Mouse (Mus musculus) hindbrain, postnatal 0 days (tissue): Measurements from ENCODE around the gene Thoc6. TPM values are rescaled to one million over a fixed set of nuclear protein-coding genes. Genes with fewer than 3 reads are reported as not detected.

Experiments used
- ATAC-seq: fragments of 200-750 bp; cut with Nextera tagmentation; 2 replicates; pipeline ENCODE4 v1.8.0; 2017; ENCODE audit warnings: mild to moderate bottlenecking, moderate TSS enrichment, moderate library complexity
- DNase-seq: peaks from one replicate; pipeline ENCODE4 v3.0.0-alpha.2; 2015; ENCODE audit warnings: low spot score
- H3K27ac ChIP-seq: fragments of 300-500 bp; sonication (generic); 2 replicates; pipeline ENCODE4 v1.5.1; 2014; ENCODE audit warnings: mild to moderate bottlenecking
- H3K27me3 ChIP-seq: fragments of 300-500 bp; sonication (generic); 2 replicates; pipeline ENCODE4 v1.6.1; 2014; ENCODE audit warnings: low read length, mixed read lengths; ENCODE audit not compliant: insufficient read depth
- H3K36me3 ChIP-seq: fragments of 300-500 bp; sonication (generic); 2 replicates; pipeline ENCODE4 v1.6.1; 2014; ENCODE audit warnings: low read length, mixed read lengths; ENCODE audit not compliant: insufficient read depth
- H3K4me1 ChIP-seq: fragments of 300-500 bp; sonication (generic); 2 replicates; pipeline ENCODE4 v1.6.1; 2014; ENCODE audit warnings: antibody characterized with exemption, low read length, mixed read lengths; ENCODE audit not compliant: insufficient read depth
- H3K4me2 ChIP-seq: fragments of 300-500 bp; sonication (generic); 2 replicates; pipeline ENCODE4 v1.6.1; 2014; ENCODE audit warnings: low read depth, mild to moderate bottlenecking, low read length, moderate library complexity, mixed read lengths
- H3K4me3 ChIP-seq: fragments of 300-500 bp; sonication (generic); 2 replicates; pipeline ENCODE4 v1.5.1; 2014; ENCODE audit warnings: low read length
- H3K9ac ChIP-seq: fragments of 300-500 bp; sonication (generic); replicated peaks from 2 replicates; pipeline ENCODE4 v1.6.1; 2014; ENCODE audit warnings: mild to moderate bottlenecking, low read length, moderate library complexity, mixed read lengths
- H3K9me3 ChIP-seq: fragments of 300-500 bp; sonication (generic); 2 replicates; pipeline ENCODE4 v1.6.1; 2016; ENCODE audit warnings: low read length, mixed read lengths
- CTCF ChIP-seq: IDR thresholded peaks from 2 replicates; pipeline ENCODE4 v1.5.1; 2016; ENCODE audit warnings: antibody characterized with exemption, control low read depth, low read depth
- WGBS: fragments of 180-500 bp; shearing (Covaris S2); extraction: QIAGEN DNeasy Blood & Tissue Kit; methylation state at CpG from one replicate; pipeline ENCODE4 v1.1.7; 2014; 5-methylcytosine and 5-hydroxymethylcytosine counted together
- polyA plus RNA-seq: library from polyadenylated mRNA; unstranded; fragments of >200 nt; fragmentation: Nextera tagmentation; extraction: Ambion mirVana; gene quantifications from 2 replicates; pipeline ENCODE4 v1.2.1, GENCODE M21; 2015
- total RNA-seq: library from RNA; depleted of rRNA; stranded (reverse); fragments of >200 nt; gene quantifications from 2 replicates; pipeline ENCODE4 v1.2.3, GENCODE M21; 2014; rRNA removed

The Thoc6 gene
- total and polyA plus RNA-seq, 2 experiments from 2014 or later = 28.1 to 28.4 TPM

- no peak for DNase-seq
- H3K9ac ChIP-seq = peak within 1 kb of the TSS; percentile 37; the same call in 1 of the 2 replicates
- peaks cover 4% of the 10 kb centered on the region; the same call in 1 of the 2 replicates for H3K4me1 ChIP-seq
- H3K27ac ChIP-seq = no peak within 1 kb of the TSS
- H3K27me3 ChIP-seq = peaks cover 13% of the 10 kb centered on the region; the same call in 1 of the 2 replicates
- no peaks in the 10 kb centered on the region for H3K36me3 ChIP-seq
- H3K4me3 ChIP-seq = peak within 1 kb of the TSS; percentile 43
- TF ChIP-seq CTCF = no peak
- H3K9me3 ChIP-seq = no peaks in the 10 kb centered on the region
- WGBS = 1% methylated on average over 58 of the region's 58 CpGs
- peak within 1 kb of the TSS; percentile 69 for H3K4me2 ChIP-seq
- ATAC-seq = no peak
Observed at GRCm38 (mm10) chr17:23644613-23645495, 28.8 kb downstream of the Thoc6 start, which contains the start of gene Mmp25. TSS of gene Mmp25 (minus strand) at chr17:23645277.

GRCm38 (mm10) chr17:23631241-23631640 is 42.4 kb downstream of the Thoc6 start:
- 88% methylated on average over 8 of the region's 8 CpGs for WGBS
- H3K27ac ChIP-seq = no peak overlapping the region
- DNase-seq = no peak
- H3K4me3 ChIP-seq = no peak overlapping the region
- no peak overlapping the region for H3K9ac ChIP-seq
- no peaks in the 10 kb centered on the region for H3K9me3 ChIP-seq
- TF ChIP-seq CTCF = no peak
- no peak for ATAC-seq
- no peaks in the 10 kb centered on the region for H3K36me3 ChIP-seq
- H3K27me3 ChIP-seq = no peaks in the 10 kb centered on the region
- H3K4me1 ChIP-seq = no peaks in the 10 kb centered on the region
- no peak overlapping the region for H3K4me2 ChIP-seq

- H3K9me3 ChIP-seq = no peaks in the 10 kb centered on the region
- no peaks in the 10 kb centered on the region for H3K27me3 ChIP-seq
- H3K9ac ChIP-seq = no peak overlapping the region
- WGBS = 14% methylated on average over 22 of the region's 22 CpGs
- no peaks in the 10 kb centered on the region for H3K4me1 ChIP-seq
- peak; percentile 86 for TF ChIP-seq CTCF
- H3K4me3 ChIP-seq = no peak overlapping the region
- H3K27ac ChIP-seq = no peak overlapping the region
- peak; percentile 69 for DNase-seq
- ATAC-seq = peak; percentile 91
- peak overlapping the region; percentile 38 for H3K4me2 ChIP-seq
- H3K36me3 ChIP-seq = no peaks in the 10 kb centered on the region
Observed at GRCm38 (mm10) chr17:23630195-23631020, 43.3 kb downstream of the Thoc6 start.

GRCm38 (mm10) chr17:23627813-23628212 is 45.9 kb downstream of the Thoc6 start:
- Histone ChIP-seq H3K4me3 (no peak overlapping the region), H3K4me1 (no peaks in the 10 kb centered on the region), H3K9me3 (no peaks in the 10 kb centered on the region), H3K27me3 (no peaks in the 10 kb centered on the region), H3K9ac (no peak overlapping the region), H3K27ac (no peak overlapping the region), H3K36me3 (no peaks in the 10 kb centered on the region), H3K4me2 (no peak overlapping the region)
- no peak for DNase-seq
- ATAC-seq = no peak
- WGBS = 38% methylated on average over 7 of the region's 7 CpGs
- no peak for TF ChIP-seq CTCF

GRCm38 (mm10) chr17:23620351-23620750 is 53.3 kb downstream of the Thoc6 start:
- Histone ChIP-seq H3K4me2 (no peak overlapping the region), H3K36me3 (no peaks in the 10 kb centered on the region), H3K4me1 (no peaks in the 10 kb centered on the region), H3K9me3 (no peaks in the 10 kb centered on the region), H3K27ac (no peak overlapping the region), H3K9ac (no peak overlapping the region), H3K4me3 (no peak overlapping the region), H3K27me3 (no peaks in the 10 kb centered on the region)
- ATAC-seq (no peak), DNase-seq (no peak)
- no peak for TF ChIP-seq CTCF
- WGBS = 79% methylated on average over 7 of the region's 7 CpGs

Other genes with a start within 250 kb of the Thoc6 start
- not detected in 2 replicates for gene Vmn2r117, start 194.2 kb downstream of the Thoc6 start, total RNA-seq
- not detected in 2 replicates for gene Vmn2r117, start 194.2 kb downstream of the Thoc6 start, polyA plus RNA-seq
- gene Zfp213, start 109.6 kb downstream of the Thoc6 start, total RNA-seq = 17.1 and 28.1 TPM in 2 replicates
- 9.4 and 10.3 TPM in 2 replicates for gene Zfp213, start 109.6 kb downstream of the Thoc6 start, polyA plus RNA-seq
- gene Zfp13, start 74.4 kb downstream of the Thoc6 start, total RNA-seq = 37.6 and 44.0 TPM in 2 replicates
- gene Zfp13, start 74.4 kb downstream of the Thoc6 start, polyA plus RNA-seq = 21.5 and 21.6 TPM in 2 replicates
- 0.10 TPM in 1 of 2 replicates, not detected in the other for gene Zscan10, start 73.0 kb downstream of the Thoc6 start, total RNA-seq
- gene Zscan10, start 73.0 kb downstream of the Thoc6 start, polyA plus RNA-seq = 0.14 and 0.26 TPM in 2 replicates
- gene Mmp25, start 28.6 kb downstream of the Thoc6 start, total RNA-seq = 0.65 and 1.2 TPM in 2 replicates
- gene Mmp25, start 28.6 kb downstream of the Thoc6 start, polyA plus RNA-seq = 1.2 and 1.3 TPM in 2 replicates
- not detected in 2 replicates for gene Bicdl2, start 13.4 kb downstream of the Thoc6 start, total RNA-seq
- gene Bicdl2, start 13.4 kb downstream of the Thoc6 start, polyA plus RNA-seq = 0.11 and 0.18 TPM in 2 replicates
- gene Hcfc1r1, start 286 bp downstream of the Thoc6 start, total RNA-seq = 107 and 126 TPM in 2 replicates
- 209 and 217 TPM in 2 replicates for gene Hcfc1r1, start 286 bp downstream of the Thoc6 start, polyA plus RNA-seq
- 5.5 and 8.7 TPM in 2 replicates for gene Tnfrsf12a, start 3.6 kb upstream of the Thoc6 start, total RNA-seq
- 7.3 and 7.7 TPM in 2 replicates for gene Tnfrsf12a, start 3.6 kb upstream of the Thoc6 start, polyA plus RNA-seq
- gene Cldn6, start 5.4 kb upstream of the Thoc6 start, total RNA-seq = 0.75 and 1.0 TPM in 2 replicates
- gene Cldn6, start 5.4 kb upstream of the Thoc6 start, polyA plus RNA-seq = 0.33 and 0.34 TPM in 2 replicates
- gene Cldn9, start 10.1 kb upstream of the Thoc6 start, total RNA-seq = 1.0 and 1.9 TPM in 2 replicates
- gene Cldn9, start 10.1 kb upstream of the Thoc6 start, polyA plus RNA-seq = 1.1 and 1.2 TPM in 2 replicates
- not detected in 2 replicates for gene 1520401A03Rik, start 48.9 kb upstream of the Thoc6 start, total RNA-seq
- gene 1520401A03Rik, start 48.9 kb upstream of the Thoc6 start, polyA plus RNA-seq = 0.19 and 0.26 TPM in 2 replicates
- gene Pkmyt1, start 52.5 kb upstream of the Thoc6 start, total RNA-seq = 27.1 and 27.8 TPM in 2 replicates
- 19.5 and 20.1 TPM in 2 replicates for gene Pkmyt1, start 52.5 kb upstream of the Thoc6 start, polyA plus RNA-seq
- gene Paqr4, start 67.0 kb upstream of the Thoc6 start, total RNA-seq = 102 and 120 TPM in 2 replicates
- gene Paqr4, start 67.0 kb upstream of the Thoc6 start, polyA plus RNA-seq = 69.4 and 72.1 TPM in 2 replicates
- 1.2 and 2.0 TPM in 2 replicates for gene Kremen2, start 72.0 kb upstream of the Thoc6 start, total RNA-seq
- 1.1 and 1.4 TPM in 2 replicates for gene Kremen2, start 72.0 kb upstream of the Thoc6 start, polyA plus RNA-seq
- gene Flywch1, start 97.7 kb upstream of the Thoc6 start, total RNA-seq = 230 and 258 TPM in 2 replicates
- 165 and 183 TPM in 2 replicates for gene Flywch1, start 97.7 kb upstream of the Thoc6 start, polyA plus RNA-seq
- 63.3 and 83.8 TPM in 2 replicates for gene Flywch2, start 112.2 kb upstream of the Thoc6 start, total RNA-seq
- 99.8 and 123 TPM in 2 replicates for gene Flywch2, start 112.2 kb upstream of the Thoc6 start, polyA plus RNA-seq
- gene Srrm2, start 116.7 kb upstream of the Thoc6 start, total RNA-seq = 133 and 144 TPM in 2 replicates
- gene Srrm2, start 116.7 kb upstream of the Thoc6 start, polyA plus RNA-seq = 419 and 436 TPM in 2 replicates
- gene Elob, start 155.3 kb upstream of the Thoc6 start, total RNA-seq = 755 and 1,410 TPM in 2 replicates
- 1,482 and 1,504 TPM in 2 replicates for gene Elob, start 155.3 kb upstream of the Thoc6 start, polyA plus RNA-seq
- not detected in 2 replicates for gene Prss33, start 162.2 kb upstream of the Thoc6 start, total RNA-seq
- gene Prss33, start 162.2 kb upstream of the Thoc6 start, polyA plus RNA-seq = not detected in 2 replicates
- gene Prss32, start 170.0 kb upstream of the Thoc6 start, total RNA-seq = not detected in 2 replicates
- 0.25 and 0.48 TPM in 2 replicates for gene Prss32, start 170.0 kb upstream of the Thoc6 start, polyA plus RNA-seq
- 0.37 TPM in 1 of 2 replicates, not detected in the other for gene Prss41, start 170.3 kb upstream of the Thoc6 start, total RNA-seq
- gene Prss41, start 170.3 kb upstream of the Thoc6 start, polyA plus RNA-seq = 0.90 and 1.3 TPM in 2 replicates
- not detected in 2 replicates for gene Prss21, start 194.2 kb upstream of the Thoc6 start, total RNA-seq
- not detected in 2 replicates for gene Prss21, start 194.2 kb upstream of the Thoc6 start, polyA plus RNA-seq
- not detected in 2 replicates for gene Dcpp1, start 207.0 kb upstream of the Thoc6 start, total RNA-seq
- gene Dcpp1, start 207.0 kb upstream of the Thoc6 start, polyA plus RNA-seq = not detected in 2 replicates
- not detected in 2 replicates for gene Dcpp2, start 207.0 kb upstream of the Thoc6 start, total RNA-seq
- gene Dcpp2, start 207.0 kb upstream of the Thoc6 start, polyA plus RNA-seq = not detected in 2 replicates
- gene Dcpp3, start 243.6 kb upstream of the Thoc6 start, total RNA-seq = not detected in 2 replicates
- not detected in 2 replicates for gene Dcpp3, start 243.6 kb upstream of the Thoc6 start, polyA plus RNA-seq